Mouse (Mus musculus) G1E (cell line): ENCODE results near the gene Sgms2. TPM values are rescaled to one million over a fixed set of nuclear protein-coding genes. Genes with fewer than 3 reads are reported as not detected.

Experiments
- ATAC-seq: 2 replicates; pipeline ENCODE4 v1.8.0; 2016; ENCODE audit warnings: mild to moderate bottlenecking; ENCODE audit not compliant: insufficient number of reproducible peaks, poor library complexity, low FRiP score, severe bottlenecking; ENCODE audit errors: extremely low read depth
- DNase-seq: peaks from one replicate; pipeline ENCODE4 v3.0.0; 2012; ENCODE audit warnings: low spot score
- H3K27me3 ChIP-seq: 2 replicates; pipeline ENCODE4 v1.6.1; 2012; ENCODE audit warnings: mild to moderate bottlenecking, low read length, inconsistent platforms; ENCODE audit not compliant: insufficient read depth
- H3K36me3 ChIP-seq: replicated peaks from 2 replicates; pipeline ENCODE3; 2012; ENCODE audit warnings: mild to moderate bottlenecking, inconsistent platforms
- H3K4me1 ChIP-seq: 2 replicates; pipeline ENCODE4 v1.6.1; 2012; ENCODE audit warnings: low read depth, low read length, inconsistent platforms, mixed read lengths; ENCODE audit not compliant: insufficient read depth
- H3K4me3 ChIP-seq: 2 replicates; pipeline ENCODE4 v1.5.1; 2012; ENCODE audit warnings: low read depth, mild to moderate bottlenecking, inconsistent platforms, low read length, moderate library complexity, mixed read lengths
- H3K9me3 ChIP-seq: replicated peaks from 2 replicates; pipeline ENCODE4 v1.6.1; 2012; ENCODE audit warnings: inconsistent platforms
- CTCF ChIP-seq: IDR thresholded peaks from 2 replicates; pipeline ENCODE4 v1.5.1; 2012; ENCODE audit warnings: low read depth, low read length, inconsistent platforms, mixed read lengths
- GATA1 ChIP-seq: IDR thresholded peaks from 2 replicates; pipeline ENCODE4 v1.6.1; 2012; ENCODE audit warnings: borderline replicate concordance, low read length, inconsistent platforms, mixed read lengths
- GATA2 ChIP-seq: IDR thresholded peaks from 2 replicates; pipeline ENCODE4 v1.6.1; 2012; ENCODE audit warnings: low read depth, low read length, inconsistent platforms, borderline replicate concordance
- POLR2AphosphoS5 ChIP-seq: IDR thresholded peaks from 2 replicates; pipeline ENCODE4 v1.6.1; 2012; ENCODE audit warnings: low read depth, low read length, inconsistent platforms; ENCODE audit not compliant: insufficient replicate concordance
- TAL1 ChIP-seq: conservative IDR thresholded peaks from 2 replicates; pipeline ENCODE4 v1.6.1; 2012; ENCODE audit warnings: low read depth, low read length, inconsistent platforms, mixed read lengths
- polyA plus RNA-seq: library from polyadenylated mRNA; stranded (reverse); fragments of >175 nt; gene quantifications from 2 replicates; pipeline ENCODE4 v1.2.3, GENCODE M21; 2012
- total RNA-seq, 2 experiments: library from RNA; stranded (forward) in 1 of 2; stranded (reverse) in 1 of 2; fragments of 200-1000 nt in 1 of 2; fragments of >200 nt in 1 of 2; fragmentation: Nextera tagmentation in 1 of 2; gene quantifications; 2 replicates each; pipeline ENCODE4 v1.2.3; 2014 to 2017

The Sgms2 gene
- total and polyA plus RNA-seq, 3 experiments: 0.11 TPM; not detected in 2

GRCm38 (mm10) chr3:131480659-131481058, 10.6 kb downstream of the Sgms2 start:
- no peak for ATAC-seq
- no peak for TF ChIP-seq CTCF

GRCm38 (mm10) chr3:131479415-131479814, 11.8 kb downstream of the Sgms2 start:
- H3K4me3 ChIP-seq: no peak overlapping the region
- DNase-seq: no peak
- no peaks in the 10 kb centered on the region for H3K4me1 ChIP-seq
- no peak for TF ChIP-seq GATA1
- no peak for TF ChIP-seq CTCF
- no peak for TF ChIP-seq GATA2
- no peak for TF ChIP-seq POLR2AphosphoS5
- no peak for TF ChIP-seq TAL1
- H3K27me3 ChIP-seq: no peaks in the 10 kb centered on the region
- no peaks in the 10 kb centered on the region for H3K36me3 ChIP-seq
- ATAC-seq: no peak
- H3K9me3 ChIP-seq: peaks cover 59% of the 10 kb centered on the region

More at GRCm38 (mm10) chr3:131480659-131481058, 10.6 kb downstream of the Sgms2 start:
- Histone ChIP-seq H3K27me3 (no peaks in the 10 kb centered on the region), H3K9me3 (peaks cover 56% of the 10 kb centered on the region), H3K4me3 (no peak overlapping the region), H3K36me3 (no peaks in the 10 kb centered on the region), H3K4me1 (no peaks in the 10 kb centered on the region)
- no peak for DNase-seq

GRCm38 (mm10) chr3:131476002-131476401, 15.2 kb downstream of the Sgms2 start:
- peaks cover 53% of the 10 kb centered on the region for H3K9me3 ChIP-seq
- TF ChIP-seq CTCF (no peak), GATA1 (no peak)
- ATAC-seq: no peak
- no peak for DNase-seq
- H3K4me1 ChIP-seq: no peaks in the 10 kb centered on the region
- H3K36me3 ChIP-seq: no peaks in the 10 kb centered on the region
- H3K4me3 ChIP-seq: no peak overlapping the region
- H3K27me3 ChIP-seq: no peaks in the 10 kb centered on the region

DNA sequence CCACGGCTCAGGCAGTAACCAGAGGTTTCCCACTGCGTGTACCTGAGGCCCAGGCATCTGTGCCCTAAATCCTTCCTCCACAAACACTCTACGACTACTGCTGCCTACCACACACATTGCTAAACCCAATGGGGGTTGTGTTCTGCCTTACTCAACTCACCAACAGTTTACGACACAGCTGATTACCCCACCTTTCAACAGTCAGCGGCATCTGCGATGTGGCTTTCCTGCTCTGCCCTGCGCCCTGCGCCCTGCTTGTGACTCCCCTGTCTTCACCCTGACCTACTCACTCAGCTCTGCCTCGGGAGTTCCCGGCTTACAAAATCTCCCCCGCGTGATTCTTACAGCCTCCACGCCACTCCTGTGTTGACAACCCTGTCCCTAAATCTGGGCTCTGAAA, 16.7 kb downstream of the Sgms2 start:
- ATAC-seq (no peak), DNase-seq (no peak)
- Histone ChIP-seq H3K4me1 (no peaks in the 10 kb centered on the region), H3K9me3 (peaks cover 53% of the 10 kb centered on the region), H3K4me3 (no peak overlapping the region), H3K27me3 (no peaks in the 10 kb centered on the region), H3K36me3 (no peaks in the 10 kb centered on the region)
- TF ChIP-seq TAL1 (no peak), POLR2AphosphoS5 (no peak), GATA1 (no peak), CTCF (no peak), GATA2 (no peak)

GRCm38 (mm10) chr3:131473496-131473895, 17.7 kb downstream of the Sgms2 start:
- DNase-seq: no peak

GRCm38 (mm10) chr3:131471836-131472235, 19.4 kb downstream of the Sgms2 start:
- Histone ChIP-seq H3K36me3 (no peaks in the 10 kb centered on the region), H3K4me1 (no peaks in the 10 kb centered on the region), H3K9me3 (peaks cover 43% of the 10 kb centered on the region), H3K27me3 (no peaks in the 10 kb centered on the region), H3K4me3 (no peak overlapping the region)
- DNase-seq (no peak), ATAC-seq (no peak)
- TF ChIP-seq POLR2AphosphoS5 (no peak), TAL1 (no peak), GATA2 (no peak), GATA1 (no peak)

More at GRCm38 (mm10) chr3:131473496-131473895, 17.7 kb downstream of the Sgms2 start:
- TF ChIP-seq POLR2AphosphoS5 (no peak), TAL1 (no peak), CTCF (no peak), GATA1 (no peak), GATA2 (no peak)
- Histone ChIP-seq H3K4me1 (no peaks in the 10 kb centered on the region), H3K27me3 (no peaks in the 10 kb centered on the region), H3K36me3 (no peaks in the 10 kb centered on the region), H3K9me3 (peaks cover 47% of the 10 kb centered on the region), H3K4me3 (no peak overlapping the region)
- ATAC-seq: no peak

- Histone ChIP-seq H3K4me1 (no peaks in the 10 kb centered on the region), H3K4me3 (no peak overlapping the region), H3K9me3 (peaks cover 43% of the 10 kb centered on the region), H3K36me3 (no peaks in the 10 kb centered on the region), H3K27me3 (no peaks in the 10 kb centered on the region)
- ATAC-seq (no peak), DNase-seq (no peak)
- TF ChIP-seq POLR2AphosphoS5 (no peak), GATA1 (no peak), GATA2 (no peak), TAL1 (no peak), CTCF (no peak)
Observed at GRCm38 (mm10) chr3:131471435-131471834, 19.8 kb downstream of the Sgms2 start.
